Mouse (Mus musculus): Measurements from ENCODE around the gene Rpap1.

DNA sequence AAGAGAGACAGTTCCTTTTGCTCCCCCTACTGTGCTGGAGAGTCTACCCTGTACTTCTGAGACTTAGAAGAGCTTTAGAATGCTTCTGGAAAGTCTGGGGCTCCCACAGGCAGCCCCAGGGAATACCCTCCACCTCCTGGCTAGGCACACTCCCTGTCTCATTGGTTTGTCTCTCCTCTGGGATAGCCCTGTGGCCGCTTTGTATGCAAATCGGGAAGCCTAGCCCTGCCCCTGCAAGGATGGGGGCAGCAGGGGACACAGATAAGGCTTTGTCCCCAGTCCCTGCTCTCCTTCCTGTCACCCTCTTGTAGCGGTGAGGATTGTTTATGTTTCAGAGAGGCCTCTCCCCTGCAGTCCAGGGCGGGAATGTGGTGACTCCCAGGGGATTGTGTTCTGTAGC lies 21.5 kb upstream of the Rpap1 start:
- no peak for TF ChIP-seq TAL1 (IDR thresholded peaks at IDR 0.05; ENCODE audit: low read length)
- TF ChIP-seq GATA1 (IDR thresholded peaks at IDR 0.05; ENCODE audit: low read length) = no peak
